Comparison of ENCODE assay signal across 21 mouse cellular contexts in genomic region chr10:60268738-60269137, GRCm38 (mm10). TPM values are rescaled to one million over a fixed set of nuclear protein-coding genes. Genes with fewer than 3 reads are reported as not detected.
A peak's percentile ranks its signal among the peaks of the same experiment; 100 is the strongest.
DNase-seq lines count a peak whose midpoint lies in the region; ATAC-seq and TF ChIP-seq lines count a peak whose summit lies in the region.
"Had no signal": no experiment of that assay in that cellular context is flagged by ENCODE, and none has a peak within 500 bp of the region (broad histone marks: within the 10 kb centered on the region; RNA-seq: fewer than 3 reads in every experiment).

No protein-coding gene starts in this region.

- H3K4me2 ChIP-seq in liver, postnatal 0 days (ENCODE audit: low read depth, low read length) = no peak overlapping the region
- H3K4me2 ChIP-seq: embryonic facial prominence, embryonic 12.5 days; heart, embryonic 13.5 days; hindbrain, embryonic 15.5 days had no signal

- H3K27ac ChIP-seq in liver, postnatal 0 days (ENCODE audit: low read depth) = no peak overlapping the region
- peak overlapping the region; percentile 100 for H3K27ac ChIP-seq in macrophage
- H3K27ac ChIP-seq: embryonic facial prominence, embryonic 12.5 days; hindbrain, embryonic 15.5 days had no signal

- no peaks in the 10 kb centered on the region for H3K9me3 ChIP-seq in liver, postnatal 0 days (ENCODE audit: low read length)
- H3K9me3 ChIP-seq: embryonic facial prominence, embryonic 12.5 days; G1E; heart, embryonic 13.5 days; hindbrain, embryonic 15.5 days had no signal

- peaks cover 54% of the 10 kb centered on the region; the same call in 1 of the 2 replicates for H3K79me2 ChIP-seq in macrophage (ENCODE audit: inconsistent target)

- no peaks in the 10 kb centered on the region for H3K36me3 ChIP-seq in liver, postnatal 0 days (replicated peaks; ENCODE audit: insufficient read depth, low read length)
- no peaks in the 10 kb centered on the region for H3K36me3 ChIP-seq in macrophage (ENCODE audit: inconsistent target)
- H3K36me3 ChIP-seq: embryonic facial prominence, embryonic 12.5 days; G1E; heart, embryonic 13.5 days; hindbrain, embryonic 15.5 days had no signal

- TF ChIP-seq EP300 in liver, postnatal 0 days (IDR thresholded peaks at IDR 0.05; ENCODE audit: low read depth) = no peak

- H3K4me3 ChIP-seq in liver, postnatal 0 days (ENCODE audit: low read depth, low read length) = no peak overlapping the region
- H3K4me3 ChIP-seq in macrophage (ENCODE audit: inconsistent target) = no peak overlapping the region
- H3K4me3 ChIP-seq: embryonic facial prominence, embryonic 12.5 days; heart, embryonic 13.5 days; hindbrain, embryonic 15.5 days had no signal

- H3K9ac ChIP-seq in liver, postnatal 0 days (replicated peaks) = no peak overlapping the region
- H3K9ac ChIP-seq: embryonic facial prominence, embryonic 12.5 days; hindbrain, embryonic 15.5 days had no signal

- H3K4me1 ChIP-seq in liver, postnatal 0 days (ENCODE audit: insufficient read depth) = peaks cover 10% of the 10 kb centered on the region
- H3K4me1 ChIP-seq: hindbrain, embryonic 15.5 days had no signal

- no peak for DNase-seq in liver, postnatal 0 days
- DNase-seq in liver = no peak
- DNase-seq in urinary bladder, postnatal 4 days (ENCODE audit: low spot score in 2 of 2) = no peak
- no peak for DNase-seq in kidney, postnatal 14 days
- no peak for DNase-seq in spleen, postnatal 36 days (ENCODE audit: low spot score in 2 of 2)
- DNase-seq: adrenal gland, adult 8-10 months; adrenal gland, postnatal 36 days; B cell, adult 2 months; cerebellum, adult 11 months; cerebellum, adult 8-10 months; cerebellum, postnatal 25 days; gastrocnemius, postnatal 36 days; heart, postnatal 36 days had no signal

- 71% methylated on average over 10 of the region's 11 CpGs for WGBS in liver, postnatal 0 days (ENCODE audit: insufficient replicate concordance)
- WGBS in macrophage (ENCODE audit: missing documents) = 14% methylated on average over 4 of the region's 11 CpGs

- 0 out of 2 replicates have a peak, but pooled peaks have one; percentile 16 for ATAC-seq in liver, postnatal 0 days
- peak; percentile 49 for ATAC-seq in neutrophil, adult 5-6 weeks (ENCODE audit: extremely low read depth, insufficient number of reproducible peaks, low FRiP score, poor library complexity, severe bottlenecking)
- ATAC-seq: CD4-positive, CD25-positive, alpha-beta regulatory T cell, adult 4 months; forebrain, embryonic 16.5 days had no signal

- TF ChIP-seq CTCF in liver, postnatal 0 days (IDR thresholded peaks at IDR 0.05; ENCODE audit: low read depth) = no peak

- H3K27me3 ChIP-seq in liver, postnatal 0 days (ENCODE audit: insufficient read depth, low read length) = no peaks in the 10 kb centered on the region
- H3K27me3 ChIP-seq: embryonic facial prominence, embryonic 12.5 days; heart, embryonic 13.5 days; hindbrain, embryonic 15.5 days had no signal

RNA-seq across cellular contexts. Expression of gene Psap, which starts 8.7 kb away (rescaled TPM):
- 105 and 110 TPM in 2 replicates for polyA plus RNA-seq in liver, postnatal 0 days (2015; fragmentation: Nextera tagmentation; extraction: Ambion mirVana)
- total RNA-seq in macrophage (2018; cell fraction: chromatin; rRNA removed) = 1,000 to 10,000 TPM in 22 of 26 experiments, 100 to 1,000 TPM in 4; 715 to 4,323 (median 2,388) TPM
- total RNA-seq in macrophage (2018; cell fraction: cytosol; rRNA removed) = over 10,000 TPM in 25 of 26 experiments, 1,000 to 10,000 TPM in 1; 9,835 to 25,455 (median 13,887) TPM
- over 10,000 TPM in 25 of 26 experiments, 1,000 to 10,000 TPM in 1; 4,026 to 20,879 (median 17,761) TPM for total RNA-seq in macrophage (2018; cell fraction: nucleus; rRNA removed)
- 12,209 to 20,921 TPM (median 16,354 TPM) in 3 replicates for polyA plus RNA-seq in macrophage (2018)
- 675 and 698 TPM in 2 replicates for total RNA-seq in neutrophil, adult 5-6 weeks (2017)

RNA-seq across cellular contexts. Expression of gene Chst3, which starts 49.7 kb away (rescaled TPM):
- polyA plus RNA-seq in liver, postnatal 0 days (2015; fragmentation: Nextera tagmentation; extraction: Ambion mirVana) = 0.73 TPM in 2 replicates
- 1 to 10 TPM in 6 of 26 experiments, under 1 TPM in 7, not detected in 13; 0.36 to 2.8 (median 1.00) TPM for total RNA-seq in macrophage (2018; cell fraction: chromatin; rRNA removed)
- total RNA-seq in macrophage (2018; cell fraction: cytosol; rRNA removed) = under 1 TPM in 16 of 26 experiments, not detected in 10; 0.03 to 0.43 (median 0.19) TPM
- total RNA-seq in macrophage (2018; cell fraction: nucleus; rRNA removed) = 1 to 10 TPM in 3 of 26 experiments, under 1 TPM in 12, not detected in 11; 0.06 to 2.1 (median 0.48) TPM
- 0.07 to 1.2 TPM (median 0.34 TPM) in 3 replicates for polyA plus RNA-seq in macrophage (2018)
- 135 TPM in 2 replicates for total RNA-seq in neutrophil, adult 5-6 weeks (2017)
- polyA plus RNA-seq: G1E had no signal

Comparison
In these comparisons a context has a peak if more than half of its experiments do, and no peak if none do; other contexts are left out.
1. RNA of gene Psap, which starts 8.7 kb away (polyA plus RNA-seq): 12,209 to 20,921 TPM in macrophage; 105 to 110 TPM in liver, postnatal 0 days; every median in the first group is over 100 times any median in the second.